Mouse (Mus musculus) embryonic fibroblast, embryonic 13.5 days (primary cell): ENCODE data around the gene Upf3a.

Source experiments
- CTCF ChIP-seq: IDR thresholded peaks from 2 replicates; pipeline ENCODE4 v1.5.1; 2011; ENCODE audit warnings: mild to moderate bottlenecking, control low read depth, low read length, moderate library complexity, borderline replicate concordance; ENCODE audit not compliant: insufficient read depth
- POLR2A ChIP-seq: IDR thresholded peaks from 2 replicates; pipeline ENCODE4 v1.6.1; 2011; ENCODE audit warnings: low read depth, mild to moderate bottlenecking, control low read depth, low read length, moderate library complexity

DNA sequence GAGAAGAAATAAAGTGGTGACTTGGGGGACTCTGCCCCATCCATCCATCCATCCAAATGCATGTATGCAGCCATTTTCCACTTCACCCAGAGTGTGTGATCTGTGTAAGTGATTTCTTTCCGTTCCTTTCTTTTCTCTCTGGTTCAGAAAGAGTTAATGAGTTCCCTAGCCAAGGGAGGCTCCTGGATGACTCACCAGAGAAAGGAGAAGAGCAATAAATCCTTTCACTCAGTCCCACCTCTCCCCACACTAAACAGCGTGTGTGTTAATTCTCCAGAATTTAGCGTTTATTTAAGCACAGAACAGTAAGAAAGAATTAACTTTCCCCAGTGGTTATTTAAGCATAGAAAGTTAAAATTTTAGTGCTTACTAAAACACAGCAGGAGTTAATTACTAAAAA is 37.8 kb upstream of the Upf3a start:
- TF ChIP-seq POLR2A (no peak), CTCF (no peak)
